Mouse (Mus musculus): ENCODE results near the gene Ppif.

GRCm38 (mm10) chr14:25682020-25682419 lies 11.9 kb upstream of the Ppif start:
- no peak for TF ChIP-seq POLR2A (IDR thresholded peaks at IDR 0.05; ENCODE audit: low read depth, low read length)
- no peak for TF ChIP-seq CTCF (IDR thresholded peaks at IDR 0.05; ENCODE audit: borderline replicate concordance, insufficient read depth, low read length)
